In the genomic region with DNA sequence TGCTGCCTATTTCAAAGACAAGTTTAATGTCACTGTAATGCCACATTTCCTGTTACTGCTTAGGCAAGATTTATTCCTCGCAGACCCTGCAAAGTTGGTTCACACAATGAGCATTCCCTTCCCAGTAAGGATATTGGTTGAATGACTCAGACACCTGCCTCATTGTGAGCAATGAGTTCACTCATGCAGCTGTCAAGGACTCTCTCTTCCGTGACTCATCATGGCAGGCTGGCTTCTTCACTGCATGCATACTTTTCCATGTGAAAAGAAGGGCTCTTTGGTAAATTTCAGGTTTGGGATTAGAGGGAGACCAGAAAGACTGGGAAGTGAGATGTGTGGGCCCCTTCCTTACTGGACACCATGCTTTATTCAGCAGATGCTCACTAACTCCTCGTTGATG, we compare ENCODE assay signal across 31 mouse cellular contexts. TPM values are rescaled to one million over a fixed set of nuclear protein-coding genes. Genes with fewer than 3 reads are reported as not detected.
DNase-seq lines count a peak whose midpoint lies in the region; ATAC-seq and TF ChIP-seq lines count a peak whose summit lies in the region.
"Had no signal": no experiment of that assay in that cellular context is flagged by ENCODE, and none has a peak within 500 bp of the region (broad histone marks: within the 10 kb centered on the region; RNA-seq: fewer than 3 reads in every experiment).

No protein-coding gene starts in this region.

- H3K4me3 ChIP-seq in myocyte = no peak overlapping the region
- H3K4me3 ChIP-seq in liver, postnatal 0 days (ENCODE audit: low read depth, low read length) = no peak overlapping the region
- H3K4me3 ChIP-seq: embryonic facial prominence, embryonic 12.5 days; erythroblast, embryonic 14.5 days; heart, embryonic 10.5 days; heart, embryonic 15.5 days; layer of hippocampus, adult 2 months; limb, embryonic 13.5 days; midbrain, embryonic 15.5 days; stomach, embryonic 15.5 days had no signal

- no peak for ATAC-seq in liver, postnatal 0 days
- ATAC-seq: forebrain, embryonic 16.5 days; hindbrain, embryonic 16.5 days; midbrain, embryonic 15.5 days had no signal

- H3K4me1 ChIP-seq in liver, postnatal 0 days (ENCODE audit: insufficient read depth) = no peaks in the 10 kb centered on the region
- H3K4me1 ChIP-seq: embryonic facial prominence, embryonic 12.5 days; stomach, embryonic 15.5 days had no signal

- H3K27me3 ChIP-seq in myocyte (ENCODE audit: control insufficient read depth, insufficient read depth, insufficient read length) = no peaks in the 10 kb centered on the region
- H3K27me3 ChIP-seq in liver, postnatal 0 days (ENCODE audit: insufficient read depth, low read length) = no peaks in the 10 kb centered on the region
- H3K27me3 ChIP-seq: embryonic facial prominence, embryonic 12.5 days; heart, embryonic 15.5 days; limb, embryonic 13.5 days; stomach, embryonic 15.5 days had no signal

- peak overlapping the region; percentile 52 for H3K4me2 ChIP-seq in myocyte (ENCODE audit: low read depth)
- no peak overlapping the region for H3K4me2 ChIP-seq in liver, postnatal 0 days (ENCODE audit: low read depth, low read length)
- H3K4me2 ChIP-seq: embryonic facial prominence, embryonic 12.5 days; heart, embryonic 15.5 days; limb, embryonic 13.5 days; liver, embryonic 11.5 days; midbrain, embryonic 15.5 days; stomach, embryonic 15.5 days had no signal

- TF ChIP-seq CTCF in liver, postnatal 0 days (IDR thresholded peaks at IDR 0.05; ENCODE audit: low read depth) = no peak

- H3K9me3 ChIP-seq in liver, postnatal 0 days (ENCODE audit: low read length) = no peaks in the 10 kb centered on the region
- H3K9me3 ChIP-seq: embryonic facial prominence, embryonic 12.5 days; heart, embryonic 10.5 days; heart, embryonic 15.5 days; limb, embryonic 13.5 days; midbrain, embryonic 15.5 days; stomach, embryonic 15.5 days had no signal

- 74% methylated on average over 3 of the region's 3 CpGs for WGBS in liver, postnatal 0 days (ENCODE audit: insufficient replicate concordance)

- no peaks in the 10 kb centered on the region for H3K36me3 ChIP-seq in myocyte (ENCODE audit: control insufficient read depth, insufficient read depth)
- no peaks in the 10 kb centered on the region for H3K36me3 ChIP-seq in liver, postnatal 0 days (replicated peaks; ENCODE audit: insufficient read depth, low read length)
- H3K36me3 ChIP-seq: embryonic facial prominence, embryonic 12.5 days; heart, embryonic 10.5 days; heart, embryonic 15.5 days; limb, embryonic 13.5 days; midbrain, embryonic 15.5 days; stomach, embryonic 15.5 days had no signal

- TF ChIP-seq EP300 in liver, postnatal 0 days (IDR thresholded peaks at IDR 0.05; ENCODE audit: low read depth) = no peak

- H3K9ac ChIP-seq in liver, postnatal 0 days (replicated peaks) = no peak overlapping the region
- H3K9ac ChIP-seq: embryonic facial prominence, embryonic 12.5 days; heart, embryonic 15.5 days; limb, embryonic 13.5 days; midbrain, embryonic 15.5 days; stomach, embryonic 15.5 days had no signal

- DNase-seq in adrenal gland, adult 2 months = peak; percentile 75
- DNase-seq in adrenal gland, postnatal 4 days (ENCODE audit: low spot score in 2 of 2) = no peak
- DNase-seq in Muller cell, postnatal 12 days (ENCODE audit: inconsistent ontology term) = peak; percentile 65
- peak; percentile 55 for DNase-seq in adrenal gland, postnatal 14 days
- DNase-seq in lung, postnatal 10 days = no peak
- no peak for DNase-seq in liver, postnatal 0 days
- DNase-seq: cerebellum, adult 8-10 months; cerebellum, postnatal 36 days; embryo, embryonic 11 days; gastrocnemius, postnatal 10 days; kidney, adult 2 months; kidney, postnatal 36 days; lung, postnatal 4 days; right cerebral cortex, postnatal 25 days; thymus, postnatal 14 days had no signal

- no peak for TF ChIP-seq POLR2A in myocyte (IDR thresholded peaks at IDR 0.05; ENCODE audit: insufficient read length, low read depth)

- H3ac ChIP-seq in myocyte (ENCODE audit: control insufficient read depth, insufficient read length) = no peak overlapping the region

- no peak overlapping the region for H3K27ac ChIP-seq in liver, postnatal 0 days (ENCODE audit: low read depth)
- H3K27ac ChIP-seq: embryonic facial prominence, embryonic 12.5 days; heart, embryonic 10.5 days; heart, embryonic 15.5 days; layer of hippocampus, adult 2 months; limb, embryonic 13.5 days; midbrain, embryonic 15.5 days; stomach, embryonic 15.5 days had no signal

- no peaks in the 10 kb centered on the region for H3K79me2 ChIP-seq in myocyte (ENCODE audit: control insufficient read depth, insufficient read depth)

TF ChIP-seq in myocyte, 11 proteins besides CTCF, POLR2A, EP300 and RAD21:
- TF ChIP-seq MYOD1 (IDR thresholded peaks at IDR 0.05; ENCODE audit: control insufficient read depth in 1 of 3, insufficient read length in 2 of 3, low read depth in 2 of 3) (peak; percentile 80 to 98 (median 98)), SRF (IDR thresholded peaks at IDR 0.05; ENCODE audit: control insufficient read depth, insufficient read length, low read depth) (no peak), E2F4 (IDR thresholded peaks at IDR 0.05; ENCODE audit: insufficient read depth) (no peak), TCF12 (IDR thresholded peaks at IDR 0.05; ENCODE audit: insufficient read depth, poor library complexity, severe bottlenecking) (peak; percentile 53), POLR2AphosphoS2 (IDR thresholded peaks at IDR 0.05; ENCODE audit: insufficient read length, low read depth) (no peak), MAX (IDR thresholded peaks at IDR 0.05; ENCODE audit: low read depth) (no peak), REST (IDR thresholded peaks at IDR 0.05; ENCODE audit: insufficient read depth, insufficient read length) (no peak), TCF3 (IDR thresholded peaks at IDR 0.05; ENCODE audit: insufficient read length, low read depth) (peak; percentile 56), MYOG (IDR thresholded peaks at IDR 0.05; ENCODE audit: control insufficient read depth in 1 of 3, insufficient read depth in 1 of 3, insufficient read length in 2 of 3, low read depth in 2 of 3) (peak in 2 of 3 experiments; percentile 43 to 78)

RNA-seq across cellular contexts. Expression of gene Kbtbd12, which starts 50.7 kb away (rescaled TPM):
- 1 to 10 TPM in 1 of 2 experiments, under 1 TPM in 1; 0.84 to 1.1 TPM for total RNA-seq in adrenal gland, adult 2 months (2021)
- 0.06 TPM in 1 of 2 replicates, not detected in the other for polyA plus RNA-seq in adrenal gland, adult 2 months (2012; rRNA removed)
- total RNA-seq in adrenal gland, postnatal 4 days (2021) = 1 to 10 TPM in 1 of 2 experiments, under 1 TPM in 1; 0.45 to 1.3 TPM
- total RNA-seq in adrenal gland, postnatal 14 days (2021) = 0.52 and 0.86 TPM in 2 replicates
- polyA plus RNA-seq in myocyte (2012; fragmentation: generic; extraction: Trizol) = 1.3 TPM
- 1.3 and 1.5 TPM in 2 replicates for polyA plus RNA-seq in liver, postnatal 0 days (2015; fragmentation: Nextera tagmentation; extraction: Ambion mirVana)
- total RNA-seq: neutrophil, adult 5-6 weeks had no signal
- polyA plus RNA-seq: embryonic facial prominence, embryonic 12.5 days; erythroblast, embryonic 14.5 days; forebrain, embryonic 11.5 days; hindbrain, embryonic 11.5 days; neural tube, embryonic 11.5 days had no signal

Comparison
In these comparisons a context has a peak if more than half of its experiments do, and no peak if none do; other contexts are left out.
1. DNase-seq: peak in adrenal gland, adult 2 months (single experiment), Muller cell, postnatal 12 days (single experiment) and adrenal gland, postnatal 14 days (single experiment); none in adrenal gland, postnatal 4 days (0 of 2), lung, postnatal 10 days (single experiment) and liver, postnatal 0 days (single experiment).